Mouse (Mus musculus) NIH3T3 (cell line): Measurements from ENCODE around the gene Shc4.

Experiments
- DNase-seq: peaks from one replicate; pipeline ENCODE4 v3.0.0-alpha.2; 2012; ENCODE audit warnings: low read depth

Shc4 gene

GRCm38 (mm10) chr2:125630010-125630409 is 93.9 kb downstream of the Shc4 start:
- DNase-seq, result no peak

GRCm38 (mm10) chr2:125628487-125628886 is 95.5 kb downstream of the Shc4 start:
- no peak for DNase-seq

- DNase-seq, result no peak
Measured at GRCm38 (mm10) chr2:125626536-125626935, 97.4 kb downstream of the Shc4 start.

GRCm38 (mm10) chr2:125624837-125625351 is 99.1 kb downstream of the Shc4 start, which contains the start of gene Cep152:
Gene Cep152, minus strand, starts transcription at chr2:125625113.
- DNase-seq, result peak; percentile 98

- DNase-seq, result peak; percentile 25
Measured at GRCm38 (mm10) chr2:125624127-125624685, 99.7 kb downstream of the Shc4 start.

- DNase-seq, result no peak
Measured at GRCm38 (mm10) chr2:125623211-125623610, 100.7 kb downstream of the Shc4 start.

GRCm38 (mm10) chr2:125620213-125620907 is 103.6 kb downstream of the Shc4 start:
- DNase-seq, result no peak

- DNase-seq, result no peak
Measured at GRCm38 (mm10) chr2:125615858-125616424, 108.0 kb downstream of the Shc4 start.

- no peak for DNase-seq
Measured at GRCm38 (mm10) chr2:125615440-125615839, 108.5 kb downstream of the Shc4 start.

- peak; percentile 31 for DNase-seq
Measured at GRCm38 (mm10) chr2:125606220-125606845, 117.6 kb downstream of the Shc4 start.

GRCm38 (mm10) chr2:125604646-125605045 is 119.3 kb downstream of the Shc4 start:
- peak; percentile 92 for DNase-seq

GRCm38 (mm10) chr2:125602970-125603369 is 121.0 kb downstream of the Shc4 start:
- no peak for DNase-seq

- DNase-seq, result peak; percentile 6
Measured at GRCm38 (mm10) chr2:125598958-125599357, 125.0 kb downstream of the Shc4 start.

- DNase-seq, result no peak
Measured at GRCm38 (mm10) chr2:125598251-125598650, 125.7 kb downstream of the Shc4 start.

- no peak for DNase-seq
Measured at GRCm38 (mm10) chr2:125594786-125595185, 129.2 kb downstream of the Shc4 start.

GRCm38 (mm10) chr2:125594072-125594471 is 129.9 kb downstream of the Shc4 start:
- DNase-seq, result no peak

GRCm38 (mm10) chr2:125591895-125592294 is 132.1 kb downstream of the Shc4 start:
- no peak for DNase-seq

GRCm38 (mm10) chr2:125589287-125589686 is 134.7 kb downstream of the Shc4 start:
- DNase-seq, result no peak

- no peak for DNase-seq
Measured at GRCm38 (mm10) chr2:125581081-125581480, 142.9 kb downstream of the Shc4 start.

- no peak for DNase-seq
Measured at GRCm38 (mm10) chr2:125577670-125578069, 146.3 kb downstream of the Shc4 start.
